Mouse (Mus musculus): ENCODE measurements around the gene Mdh2.

Gene Mdh2

DNA sequence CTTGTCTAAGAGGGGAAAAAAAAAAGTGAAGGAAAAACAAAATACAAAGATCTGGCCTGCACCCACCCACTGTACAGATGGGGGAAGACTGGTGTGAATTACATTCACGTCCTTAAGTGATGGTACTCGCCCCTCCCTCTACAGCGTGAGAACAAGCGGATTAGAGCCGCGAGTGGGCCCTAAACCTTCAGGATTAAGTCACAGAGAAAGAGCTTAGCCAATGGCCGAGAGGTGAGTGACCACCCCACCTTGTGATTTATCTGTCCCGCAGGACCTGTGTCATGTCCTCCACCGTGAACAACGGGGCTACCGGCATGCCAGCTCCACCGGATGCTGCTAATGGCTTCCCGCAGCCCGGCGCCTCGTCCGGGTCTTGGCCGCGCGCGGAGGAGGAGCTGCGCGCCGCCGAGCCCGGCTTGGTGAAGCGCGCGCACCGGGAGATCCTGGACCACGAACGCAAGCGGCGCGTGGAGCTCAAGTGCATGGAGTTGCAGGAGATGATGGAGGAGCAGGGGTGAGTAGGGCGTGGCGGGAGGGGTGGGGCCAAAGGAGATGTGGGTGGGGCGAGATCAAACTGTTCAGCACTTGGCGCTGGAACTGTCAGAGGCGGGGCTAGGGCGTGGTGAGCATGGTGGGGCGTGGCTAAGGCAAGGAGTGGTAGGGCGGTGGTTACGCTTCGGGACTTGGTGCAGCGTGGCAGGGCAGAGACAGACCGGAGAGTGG, 56.6 kb downstream of the Mdh2 start:
- in situ Hi-C loops (cut with MseI, MboI) = no loop called here

DNA sequence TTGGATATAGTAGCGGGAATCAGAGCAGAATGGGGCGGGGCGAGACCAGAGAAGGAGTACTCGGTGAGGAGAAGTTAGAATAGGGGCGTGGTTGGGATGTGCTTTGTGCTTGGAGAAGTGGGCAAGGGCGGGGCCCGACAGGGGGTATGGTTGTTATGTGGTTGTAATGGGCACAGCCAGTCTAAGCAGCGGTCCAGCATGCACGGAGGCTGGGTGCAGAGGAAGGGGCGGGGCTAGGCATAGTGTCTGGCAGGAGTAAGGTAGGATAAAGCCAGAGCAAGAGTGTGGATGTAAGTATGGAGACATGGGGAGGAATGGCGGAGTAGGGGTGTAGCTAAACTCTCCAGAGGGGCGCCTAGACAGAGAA, 57.2 kb downstream of the Mdh2 start:
- in situ Hi-C loops (cut with MseI, MboI) = no loop called here

DNA sequence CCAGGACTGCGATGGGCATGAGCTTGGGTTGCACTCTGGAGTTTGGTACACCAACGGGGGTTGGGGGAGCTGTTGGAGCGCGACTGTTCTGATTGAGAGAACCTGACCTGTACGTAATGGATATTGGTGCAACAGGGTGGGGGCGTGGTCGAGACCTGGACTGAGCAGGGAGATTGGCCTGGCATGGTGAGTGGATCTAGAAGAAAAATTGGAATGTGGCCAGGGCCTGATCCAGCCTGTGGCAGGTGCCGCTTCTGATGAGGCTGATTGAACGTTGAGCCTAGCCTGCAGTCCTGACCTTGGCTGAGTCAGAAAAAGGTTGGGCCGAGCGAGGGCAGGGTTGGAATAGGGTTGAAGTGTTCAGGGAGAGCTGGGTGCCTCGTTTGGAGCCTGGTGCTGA, 57.7 kb downstream of the Mdh2 start:
- in situ Hi-C loops (cut with MseI, MboI) = no loop called here
